In the genomic region with DNA sequence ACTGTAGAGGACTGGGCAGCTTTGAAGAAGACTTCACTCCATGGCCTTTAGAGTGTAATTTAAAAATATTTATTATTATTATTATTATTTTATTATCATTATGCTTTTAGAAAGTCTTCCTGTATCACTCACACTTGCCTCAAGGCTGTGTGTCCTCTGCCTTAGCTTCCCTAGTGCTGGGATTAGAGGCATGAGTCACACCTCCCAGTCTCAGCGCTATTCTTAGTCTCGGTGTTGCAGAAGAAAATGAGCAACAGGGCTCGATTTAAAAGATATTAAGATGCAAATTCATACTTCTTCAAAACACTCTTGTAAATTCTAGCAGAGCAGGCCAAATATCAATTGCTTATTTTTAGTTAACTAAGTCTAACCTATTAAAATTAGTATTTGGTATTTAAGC, we compare ENCODE assay signal across 27 mouse cellular contexts. TPM values are rescaled to one million over a fixed set of nuclear protein-coding genes. Genes with fewer than 3 reads are reported as not detected.
DNase-seq lines count a peak whose midpoint lies in the region; ATAC-seq and TF ChIP-seq lines count a peak whose summit lies in the region.
"Had no signal": no experiment of that assay in that cellular context is flagged by ENCODE, and none has a peak within 500 bp of the region (broad histone marks: within the 10 kb centered on the region; RNA-seq: fewer than 3 reads in every experiment).

No protein-coding gene starts in this region.

- no peak overlapping the region for H3K27ac ChIP-seq in heart, postnatal 0 days (ENCODE audit: low read depth)
- H3K27ac ChIP-seq in kidney, embryonic 14.5 days (ENCODE audit: low read depth, low read length), result no peak overlapping the region
- H3K27ac ChIP-seq: hindbrain, embryonic 14.5 days; hindbrain, postnatal 0 days had no signal

- H3K9ac ChIP-seq in heart, postnatal 0 days (replicated peaks; ENCODE audit: low read depth, low read length), result no peak overlapping the region
- no peak overlapping the region for H3K9ac ChIP-seq in kidney, embryonic 14.5 days (ENCODE audit: low read depth, low read length)
- H3K9ac ChIP-seq: forebrain, postnatal 0 days; hindbrain, embryonic 14.5 days had no signal

- H3K4me3 ChIP-seq in heart, postnatal 0 days (ENCODE audit: low read depth, low read length), result no peak overlapping the region
- no peak overlapping the region for H3K4me3 ChIP-seq in kidney, embryonic 14.5 days (ENCODE audit: low read length)

- no peak overlapping the region for H3K4me2 ChIP-seq in heart, postnatal 0 days (ENCODE audit: low read depth, low read length)
- H3K4me2 ChIP-seq in kidney, embryonic 14.5 days (replicated peaks; ENCODE audit: low read depth, low read length), result no peak overlapping the region
- H3K4me2 ChIP-seq: heart, embryonic 11.5 days; hindbrain, embryonic 14.5 days had no signal

- TF ChIP-seq EP300 in heart, postnatal 0 days (IDR thresholded peaks at IDR 0.05; ENCODE audit: low read depth), result no peak

- H3K4me1 ChIP-seq in heart, postnatal 0 days (ENCODE audit: control insufficient read depth, insufficient read depth), result no peaks in the 10 kb centered on the region
- H3K4me1 ChIP-seq in kidney, embryonic 14.5 days (ENCODE audit: control insufficient read depth, insufficient read depth, low read length), result no peaks in the 10 kb centered on the region

- H3K36me3 ChIP-seq in heart, postnatal 0 days (replicated peaks; ENCODE audit: control insufficient read depth, insufficient read depth, low read length), result no peaks in the 10 kb centered on the region
- no peaks in the 10 kb centered on the region for H3K36me3 ChIP-seq in kidney, embryonic 14.5 days (ENCODE audit: control insufficient read depth, insufficient read depth, low read length)
- H3K36me3 ChIP-seq: G1E had no signal

- H3K9me3 ChIP-seq in heart, postnatal 0 days (replicated peaks; ENCODE audit: control insufficient read depth, low read length), result no peaks in the 10 kb centered on the region
- no peaks in the 10 kb centered on the region for H3K9me3 ChIP-seq in kidney, embryonic 14.5 days (ENCODE audit: control insufficient read depth, low read length)
- H3K9me3 ChIP-seq: G1E had no signal

- no peaks in the 10 kb centered on the region for H3K27me3 ChIP-seq in heart, postnatal 0 days (ENCODE audit: control insufficient read depth, insufficient read depth, low read length)
- H3K27me3 ChIP-seq in kidney, embryonic 14.5 days (ENCODE audit: control insufficient read depth, insufficient read depth, low read length), result no peaks in the 10 kb centered on the region
- H3K27me3 ChIP-seq: CH12.LX had no signal

- ATAC-seq in heart, postnatal 0 days (ENCODE audit: insufficient read depth, low read depth), result no peak
- ATAC-seq in kidney, embryonic 14.5 days (ENCODE audit: low FRiP score, low TSS enrichment), result no peak
- no peak for ATAC-seq in granulocyte monocyte progenitor cell, adult 5-6 weeks (replicated peaks; ENCODE audit: poor library complexity, severe bottlenecking)
- ATAC-seq: forebrain, embryonic 14.5 days; forebrain, postnatal 0 days; hindbrain, postnatal 0 days; inflammation-experienced regulatory T-cells, adult 6 months; intestine, embryonic 16.5 days had no signal

- DNase-seq in heart, postnatal 0 days (ENCODE audit: low spot score), result peak; percentile 27
- no peak for DNase-seq in heart, postnatal 14 days
- DNase-seq in 416B (ENCODE audit: low read depth) (peak; percentile 49), adipocyte (ENCODE audit: low spot score) (peak; percentile 16)
- DNase-seq: adrenal gland, postnatal 10 days; adrenal gland, postnatal 36 days; B cell, adult 2 months; cerebellum, adult 18-20 months; cerebellum, adult 9-10 months; cerebellum, postnatal 14 days; forebrain, postnatal 0 days; gastrocnemius, postnatal 10 days; gastrocnemius, postnatal 36 days; heart, adult 11 months; heart, postnatal 10 days; heart, postnatal 4 days; kidney, adult 2 months had no signal

- TF ChIP-seq CTCF in heart, postnatal 0 days (IDR thresholded peaks at IDR 0.05; ENCODE audit: low read depth), result no peak

- 25% methylated on average over 3 of the region's 3 CpGs for WGBS in heart, postnatal 0 days
- WGBS in kidney, embryonic 14.5 days, result 83% methylated on average over 3 of the region's 3 CpGs

- intact Hi-C loops in heart, postnatal 14 days (cut with DNase I), result loop anchor here (10.0 kb wide), 1 partner anchor 194 kb away; a partner anchor contains a TSS

RNA-seq across cellular contexts. Expression of a gene that starts 5.9 kb away (rescaled TPM):
- 11.0 and 20.2 TPM in 2 replicates for total RNA-seq in heart, postnatal 0 days (2014; rRNA removed; ENCODE audit: low replicate concordance)
- 36.5 and 38.8 TPM in 2 replicates for polyA plus RNA-seq in heart, postnatal 0 days (2015; fragmentation: Nextera tagmentation; extraction: Ambion mirVana)
- total RNA-seq in heart, postnatal 14 days (2021), result 100 to 1,000 TPM; 101 to 110 TPM
- 25.8 and 56.6 TPM in 2 replicates for polyA plus RNA-seq in kidney, embryonic 14.5 days (2014; fragmentation: Nextera tagmentation; extraction: Ambion mirVana)
- total RNA-seq in granulocyte monocyte progenitor cell, adult 5-6 weeks (2014; fragmentation: Nextera tagmentation), result 13.9 and 21.2 TPM in 2 replicates
- 43.4 and 44.1 TPM in 2 replicates for total RNA-seq in granulocyte monocyte progenitor cell, adult 5-6 weeks (2017)

RNA-seq across cellular contexts. Expression of a gene that starts 53.2 kb away (rescaled TPM):
- total RNA-seq in heart, postnatal 0 days (2014; rRNA removed; ENCODE audit: low replicate concordance), result 10.2 and 13.4 TPM in 2 replicates
- 1.2 TPM in 2 replicates for polyA plus RNA-seq in heart, postnatal 0 days (2015; fragmentation: Nextera tagmentation; extraction: Ambion mirVana)
- 10 to 100 TPM; 12.1 to 13.6 TPM for total RNA-seq in heart, postnatal 14 days (2021)
- 5.6 and 6.4 TPM in 2 replicates for polyA plus RNA-seq in kidney, embryonic 14.5 days (2014; fragmentation: Nextera tagmentation; extraction: Ambion mirVana)
- total RNA-seq in granulocyte monocyte progenitor cell, adult 5-6 weeks (2014; fragmentation: Nextera tagmentation), result 0.58 and 1.4 TPM in 2 replicates
- total RNA-seq in granulocyte monocyte progenitor cell, adult 5-6 weeks (2017), result 0.31 and 0.90 TPM in 2 replicates
- polyA plus RNA-seq: G1E had no signal

Comparison
In these comparisons a context has a peak if more than half of its experiments do, and no peak if none do; other contexts are left out.
1. DNase-seq: peak in heart, postnatal 0 days (single experiment), 416B (single experiment) and adipocyte (single experiment); none in heart, postnatal 14 days (0 of 2).